Mouse (Mus musculus) macrophage (primary cell): ENCODE measurements around the gene Wdr31. TPM values are rescaled to one million over a fixed set of nuclear protein-coding genes. Genes with fewer than 3 reads are reported as not detected.

Experiments used
- H3K27ac ChIP-seq: fragments of 350-480 bp; formaldehyde crosslinking; 2 replicates; pipeline ENCODE4 v1.9.0; 2021
- H3K36me3 ChIP-seq: fragments of 350-480 bp; formaldehyde crosslinking; 2 replicates; pipeline ENCODE4 v1.9.0; 2021; ENCODE audit errors: inconsistent target
- H3K4me3 ChIP-seq: fragments of 350-480 bp; formaldehyde crosslinking; 2 replicates; pipeline ENCODE4 v1.9.0; 2021; ENCODE audit errors: inconsistent target
- H3K79me2 ChIP-seq: fragments of 350-480 bp; formaldehyde crosslinking; 2 replicates; pipeline ENCODE4 v1.9.0; 2021; ENCODE audit errors: inconsistent target
- WGBS: methylation state at CpG from one replicate; pipeline ENCODE4 v1.1.7; 2026; ENCODE audit warnings: inconsistent platforms; ENCODE audit not compliant: missing documents; 5-methylcytosine and 5-hydroxymethylcytosine counted together
- polyA plus RNA-seq: library from polyadenylated mRNA; stranded (reverse); fragments of 250-400 nt; gene quantifications from 3 replicates; pipeline ENCODE4 v1.2.4, GENCODE M21; 2018; ENCODE audit warnings: inconsistent platforms
- total RNA-seq, 78 experiments: library from RNA; depleted of rRNA; stranded (reverse); fragments of 250-400 nt; gene quantifications; 1 replicate in 9 of 78; 2 replicates in 24 of 78; 3 replicates in 43 of 78; 4 replicates in 2 of 78; pipeline ENCODE4 v1.2.4; 2018; ENCODE audit warnings: inconsistent platforms in 56 of 78

Wdr31 gene
- total RNA-seq (2018; cell fraction: chromatin; rRNA removed), result 1 to 10 TPM in 6 of 26 experiments, under 1 TPM in 5, not detected in 15; 0.33 to 2.1 (median 1.0) TPM
- total RNA-seq (2018; cell fraction: cytosol; rRNA removed), result under 1 TPM in 19 of 26 experiments, not detected in 7; 0.05 to 0.37 (median 0.15) TPM
- 1 to 10 TPM in 1 of 26 experiments, under 1 TPM in 5, not detected in 20; 0.22 to 1.1 (median 0.40) TPM for total RNA-seq (2018; cell fraction: nucleus; rRNA removed)
- 0.09 TPM in 1 of 3 replicates, not detected in the others for polyA plus RNA-seq

DNA sequence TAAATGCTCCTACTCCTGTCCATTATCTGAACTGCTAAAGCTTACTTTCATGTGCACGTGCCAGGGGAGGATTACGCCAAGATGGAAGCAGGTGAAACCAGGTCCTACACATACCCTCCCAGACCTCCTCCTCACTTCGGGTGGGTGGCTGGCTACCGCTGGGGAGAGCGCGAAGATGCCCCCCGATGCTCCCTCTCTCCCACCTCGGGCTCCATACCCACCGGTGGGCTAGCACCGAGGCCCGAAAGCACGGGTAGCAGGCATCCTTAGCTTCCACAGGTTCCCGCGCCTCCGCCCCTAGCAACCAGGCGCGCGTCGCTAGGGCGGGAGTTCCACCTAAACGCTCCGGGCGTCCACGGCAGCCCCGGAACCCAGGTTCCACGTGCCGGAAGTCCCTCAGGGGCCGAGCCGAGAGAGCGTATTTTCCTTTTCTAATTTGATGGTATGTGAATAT is at the start of gene Wdr31:
TSS of gene Wdr31 (minus strand) at position 299 of the 454 bp plus-strand sequence.
- WGBS, result 2% methylated on average over 29 of the region's 30 CpGs
- peak within 1 kb of the TSS; percentile 22 for H3K4me3 ChIP-seq
- H3K79me2 ChIP-seq, result no peaks in the 10 kb centered on the region
- H3K27ac ChIP-seq, result no peak within 1 kb of the TSS
- no peaks in the 10 kb centered on the region for H3K36me3 ChIP-seq

GRCm38 (mm10) chr4:62519849-62520233 is 49.1 kb upstream of the Wdr31 start, which contains the start of gene Alad:
TSS of gene Alad (minus strand) at chr4:62519918.
- Histone ChIP-seq H3K4me3 (peak within 1 kb of the TSS; percentile 71), H3K79me2 (peaks cover 10% of the 10 kb centered on the region; the same call in 1 of the 2 replicates), H3K36me3 (no peaks in the 10 kb centered on the region), H3K27ac (peak within 1 kb of the TSS; percentile 32; the same call in 1 of the 2 replicates)
- WGBS, result under 1% methylated on average over 37 of the region's 37 CpGs

DNA sequence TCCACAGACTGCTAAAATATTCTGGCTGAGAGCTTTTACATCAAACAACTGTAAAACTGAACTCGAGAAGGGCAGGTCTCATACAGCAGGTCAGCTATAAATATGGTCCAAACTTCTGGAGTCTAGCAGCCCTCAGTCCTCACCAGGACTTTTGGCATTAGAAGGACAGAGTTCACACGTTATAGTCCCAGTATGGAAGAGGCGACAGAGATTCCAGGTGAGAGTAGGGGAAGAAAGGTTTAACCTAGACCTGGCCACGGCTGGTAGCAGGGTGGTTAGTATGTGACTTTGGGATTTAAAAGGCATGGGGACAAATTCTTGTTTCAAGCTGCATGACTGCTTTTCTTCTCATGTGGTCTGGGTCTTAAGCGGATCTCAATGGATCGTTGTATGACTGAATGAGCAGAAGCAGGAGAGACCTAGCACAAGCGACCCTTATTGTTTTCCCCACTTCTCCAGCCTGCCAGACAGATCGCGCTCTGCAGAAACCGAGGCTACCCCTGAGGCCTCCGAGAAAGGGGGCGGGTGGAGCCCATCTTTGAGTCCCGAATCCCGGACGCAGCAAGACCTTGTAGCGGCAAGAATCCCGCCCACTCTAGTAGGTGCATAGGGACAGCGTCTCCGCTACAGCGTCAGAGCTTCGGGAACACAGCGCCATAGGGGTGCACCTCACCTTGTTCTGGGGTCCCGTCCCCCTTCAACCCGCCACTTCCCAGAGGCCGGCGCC is 48.6 kb upstream of the Wdr31 start:
- H3K79me2 ChIP-seq, result peaks cover 8% of the 10 kb centered on the region; the same call in 1 of the 2 replicates
- H3K4me3 ChIP-seq, result peak overlapping the region; percentile 71
- no peak overlapping the region for H3K27ac ChIP-seq
- WGBS, result 4% methylated on average over 26 of the region's 26 CpGs
- H3K36me3 ChIP-seq, result no peaks in the 10 kb centered on the region

DNA sequence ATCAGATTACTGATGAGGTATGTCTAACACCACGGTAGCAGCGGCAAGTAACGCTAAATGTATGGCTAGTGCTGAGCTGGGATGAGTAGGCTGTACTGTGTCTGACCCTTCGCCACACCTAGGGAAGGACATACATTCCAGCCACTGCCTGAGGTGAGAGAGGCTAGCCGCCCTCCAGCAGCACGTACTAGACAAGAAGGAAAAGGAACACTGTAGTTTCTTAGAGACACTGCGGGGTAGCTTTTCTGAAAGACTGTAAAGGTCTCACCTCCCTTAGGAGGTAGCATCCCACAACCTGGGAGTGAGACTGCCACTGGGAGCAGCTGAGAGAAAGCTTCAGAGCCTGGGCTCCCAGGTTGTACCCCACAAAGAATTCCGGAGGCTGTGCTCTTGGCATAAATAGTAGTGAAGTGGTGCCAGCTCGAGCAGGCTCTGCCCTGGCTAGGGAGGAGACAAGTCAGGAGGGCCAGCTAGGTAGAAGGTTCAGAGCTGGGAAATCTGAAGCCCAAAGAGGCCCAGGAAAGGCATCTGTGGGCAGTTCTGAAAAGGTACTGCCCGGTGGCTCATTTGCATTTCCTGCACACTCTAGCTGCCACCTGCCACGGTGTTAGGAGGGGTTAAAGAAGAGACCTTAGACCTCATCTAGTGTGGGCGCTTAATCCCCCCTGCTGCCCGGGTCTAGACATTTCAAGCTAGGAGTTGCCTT is 47.9 kb upstream of the Wdr31 start:
- no peak overlapping the region for H3K27ac ChIP-seq
- peak overlapping the region; percentile 71; the same call in 1 of the 2 replicates for H3K4me3 ChIP-seq
- no peaks in the 10 kb centered on the region for H3K36me3 ChIP-seq
- 0 out of 2 replicates have a peak, but pooled peaks cover 1% of the 10 kb centered on the region for H3K79me2 ChIP-seq
- WGBS, result 50% methylated on average over 13 of the region's 13 CpGs

- WGBS, result 58% methylated on average over 10 of the region's 10 CpGs
- no peaks in the 10 kb centered on the region for H3K79me2 ChIP-seq
- no peak overlapping the region for H3K27ac ChIP-seq
- no peak overlapping the region for H3K4me3 ChIP-seq
- no peaks in the 10 kb centered on the region for H3K36me3 ChIP-seq
Measured at GRCm38 (mm10) chr4:62517538-62518415, 47.1 kb upstream of the Wdr31 start.

- Histone ChIP-seq H3K27ac (no peak overlapping the region), H3K4me3 (no peak overlapping the region), H3K79me2 (no peaks in the 10 kb centered on the region), H3K36me3 (peaks cover under 1% of the 10 kb centered on the region; the same call in 1 of the 2 replicates)
- WGBS, result 79% methylated on average over 7 of the region's 8 CpGs
Measured at GRCm38 (mm10) chr4:62517046-62517445, 46.4 kb upstream of the Wdr31 start.

GRCm38 (mm10) chr4:62516579-62516978 is 45.9 kb upstream of the Wdr31 start:
- 100% methylated on average over 1 of the region's 1 CpGs for WGBS
- Histone ChIP-seq H3K79me2 (no peaks in the 10 kb centered on the region), H3K4me3 (no peak overlapping the region), H3K36me3 (peaks cover 6% of the 10 kb centered on the region; the same call in 1 of the 2 replicates), H3K27ac (no peak overlapping the region)

DNA sequence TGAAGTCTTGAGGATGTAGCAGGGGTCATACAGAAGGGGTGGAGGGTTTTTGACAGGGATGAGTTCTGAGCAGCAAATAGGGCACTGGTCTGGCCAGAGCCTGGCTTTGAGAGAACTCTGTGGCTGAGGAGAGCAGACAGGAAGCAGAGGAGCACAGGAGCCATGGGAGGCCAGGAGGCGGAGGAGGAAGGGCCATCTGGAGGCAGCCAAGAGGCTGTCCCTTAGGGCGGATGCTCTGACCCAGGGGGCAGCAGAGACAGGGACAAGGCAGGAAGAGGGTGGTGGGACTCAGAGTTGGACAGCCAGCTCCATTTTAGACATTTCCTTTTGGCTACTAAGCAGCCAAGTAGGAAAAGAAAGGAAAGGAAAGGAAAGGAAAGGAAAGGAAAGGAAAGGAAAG is 45.4 kb upstream of the Wdr31 start:
- H3K36me3 ChIP-seq, result peaks cover 6% of the 10 kb centered on the region; the same call in 1 of the 2 replicates
- H3K79me2 ChIP-seq, result no peaks in the 10 kb centered on the region
- H3K4me3 ChIP-seq, result no peak overlapping the region
- 63% methylated on average over 2 of the region's 2 CpGs for WGBS
- H3K27ac ChIP-seq, result no peak overlapping the region

DNA sequence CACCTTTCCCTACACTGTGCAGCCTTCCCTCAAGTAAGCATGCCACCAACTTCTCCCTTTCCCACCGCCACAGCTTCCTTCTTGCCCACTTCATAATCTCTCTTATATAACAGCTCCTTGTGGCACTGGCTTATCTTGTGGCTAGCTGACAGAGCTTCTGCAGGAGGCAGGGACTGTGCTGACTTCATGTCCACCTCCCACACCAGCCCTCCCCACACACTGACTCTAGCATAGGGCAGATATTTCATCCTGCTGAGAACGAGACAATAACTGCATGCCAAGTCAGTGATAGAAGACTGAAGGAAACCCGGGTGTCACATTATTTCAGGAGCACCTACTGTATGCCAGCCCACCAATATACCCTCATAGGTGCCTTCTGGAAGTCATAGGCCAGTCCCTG is 44.8 kb upstream of the Wdr31 start:
- no peaks in the 10 kb centered on the region for H3K79me2 ChIP-seq
- no peak overlapping the region for H3K4me3 ChIP-seq
- WGBS, result 13% methylated on average over 3 of the region's 3 CpGs
- no peak overlapping the region for H3K27ac ChIP-seq
- H3K36me3 ChIP-seq, result peaks cover 6% of the 10 kb centered on the region; the same call in 1 of the 2 replicates

DNA sequence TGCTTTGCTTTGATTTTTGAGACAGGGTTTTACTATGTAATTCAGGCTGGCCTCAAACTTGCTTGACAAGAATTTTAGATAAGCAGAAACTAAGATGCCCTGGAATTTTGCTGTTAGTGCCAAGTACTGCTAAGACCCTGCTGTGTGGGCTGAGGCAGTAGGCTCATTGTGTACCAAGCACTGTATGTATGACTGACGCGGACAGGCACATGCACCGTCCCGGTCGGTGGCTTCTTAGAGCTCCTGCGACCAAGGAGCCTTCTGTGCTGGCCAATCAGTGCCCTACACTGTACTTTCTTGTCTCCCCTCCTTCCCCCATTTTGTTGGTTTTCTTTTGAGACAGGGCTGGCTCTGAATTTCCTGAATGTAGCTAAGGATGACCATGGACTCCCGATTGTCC is 44.3 kb upstream of the Wdr31 start:
- no peak overlapping the region for H3K27ac ChIP-seq
- H3K36me3 ChIP-seq, result peaks cover 6% of the 10 kb centered on the region; the same call in 1 of the 2 replicates
- no peak overlapping the region for H3K4me3 ChIP-seq
- H3K79me2 ChIP-seq, result no peaks in the 10 kb centered on the region
- WGBS, result 82% methylated on average over 7 of the region's 7 CpGs

GRCm38 (mm10) chr4:62513998-62514506 is 43.4 kb upstream of the Wdr31 start:
- H3K4me3 ChIP-seq, result no peak overlapping the region
- peaks cover 11% of the 10 kb centered on the region; the same call in 1 of the 2 replicates for H3K36me3 ChIP-seq
- no peak overlapping the region for H3K27ac ChIP-seq
- H3K79me2 ChIP-seq, result no peaks in the 10 kb centered on the region
- 88% methylated on average over 11 of the region's 11 CpGs for WGBS

GRCm38 (mm10) chr4:62509946-62510345 is 39.2 kb upstream of the Wdr31 start:
- Histone ChIP-seq H3K79me2 (no peaks in the 10 kb centered on the region), H3K4me3 (no peak overlapping the region), H3K36me3 (peaks cover 14% of the 10 kb centered on the region; the same call in 1 of the 2 replicates), H3K27ac (no peak overlapping the region)
- WGBS, result 95% methylated on average over 10 of the region's 11 CpGs

GRCm38 (mm10) chr4:62508839-62509238 is 38.1 kb upstream of the Wdr31 start:
- H3K4me3 ChIP-seq, result no peak overlapping the region
- no peak overlapping the region for H3K27ac ChIP-seq
- peaks cover 14% of the 10 kb centered on the region; the same call in 1 of the 2 replicates for H3K36me3 ChIP-seq
- H3K79me2 ChIP-seq, result no peaks in the 10 kb centered on the region
- WGBS, result 96% methylated on average over 5 of the region's 5 CpGs
